ENCODE assay signal across 8 mouse cellular contexts in genomic region chr2:30363773-30364650, GRCm38 (mm10). TPM values are rescaled to one million over a fixed set of nuclear protein-coding genes. Genes with fewer than 3 reads are reported as not detected.
A peak's percentile ranks its signal among the peaks of the same experiment; 100 is the strongest.
DNase-seq lines count a peak whose midpoint lies in the region; ATAC-seq and TF ChIP-seq lines count a peak whose summit lies in the region.

TSS of gene Miga2 (plus strand) at chr2:30364233.

- H3K79me2 ChIP-seq in MEL (ENCODE audit: control insufficient read depth, insufficient read depth, low read length, poor library complexity) = peaks cover 15% of the 10 kb centered on the region

- peak; percentile 99 for ATAC-seq in forebrain, postnatal 0 days
- ATAC-seq in lung, embryonic 15.5 days (ENCODE audit: borderline replicate concordance, extremely low read depth, low FRiP score, low TSS enrichment) = peak; percentile 99

- peak within 1 kb of the TSS; percentile 84 to 94 for H3K4me3 ChIP-seq in MEL (ENCODE audit: control insufficient read depth in 1 of 2, insufficient read depth in 1 of 2, low read depth in 2 of 2, low read length in 2 of 2)
- H3K4me3 ChIP-seq in cerebellum, adult 2 months (replicated peaks; ENCODE audit: insufficient read depth, low read depth, low read length) = peak within 1 kb of the TSS; percentile 96
- H3K4me3 ChIP-seq in forebrain, postnatal 0 days (ENCODE audit: low read depth, low read length) = peak within 1 kb of the TSS; percentile 64
- peak within 1 kb of the TSS; percentile 88 for H3K4me3 ChIP-seq in lung, embryonic 15.5 days

- peak; percentile 32 to 70; a peak in 2 of 4 replicates for TF ChIP-seq POLR2A in MEL (IDR thresholded peaks at IDR 0.05; ENCODE audit: control insufficient read depth in 1 of 2, insufficient read depth in 1 of 2, low read depth in 1 of 2, low read length in 2 of 2, poor library complexity in 1 of 2)
- peak; percentile 72 for TF ChIP-seq POLR2A in cerebellum, adult 2 months (IDR thresholded peaks at IDR 0.05; ENCODE audit: borderline replicate concordance, insufficient read depth, low read length)

- H3K27ac ChIP-seq in MEL (ENCODE audit: control insufficient read depth, low read depth, low read length) = peak within 1 kb of the TSS; percentile 14; the same call in 1 of the 2 replicates
- peak within 1 kb of the TSS; percentile 38 for H3K27ac ChIP-seq in cerebellum, adult 2 months (ENCODE audit: insufficient read depth, low read length)
- 0 out of 2 replicates have a peak within 1 kb of the TSS, but pooled peaks have one; percentile 6 for H3K27ac ChIP-seq in forebrain, postnatal 0 days (ENCODE audit: low read depth, low read length)
- peak within 1 kb of the TSS; percentile 79 for H3K27ac ChIP-seq in lung, embryonic 15.5 days

- TF ChIP-seq RAD21 in MEL (IDR thresholded peaks at IDR 0.05; ENCODE audit: low read depth, low read length) = no peak

- no peaks in the 10 kb centered on the region for H3K9me3 ChIP-seq in MEL (replicated peaks; ENCODE audit: insufficient read depth, low read length)
- no peaks in the 10 kb centered on the region for H3K9me3 ChIP-seq in forebrain, postnatal 0 days (ENCODE audit: low read length)
- no peaks in the 10 kb centered on the region for H3K9me3 ChIP-seq in lung, embryonic 15.5 days

- TF ChIP-seq CTCF in MEL (IDR thresholded peaks at IDR 0.05 in 2 of 3, conservative IDR thresholded peaks at IDR 0.05 in 1 of 3; ENCODE audit: control insufficient read depth in 1 of 3, insufficient read depth in 1 of 3, low read depth in 2 of 3, low read length in 3 of 3, poor library complexity in 1 of 3, severe bottlenecking in 1 of 3) = no peak
- TF ChIP-seq CTCF in cerebellum, adult 2 months (IDR thresholded peaks at IDR 0.05; ENCODE audit: borderline replicate concordance, insufficient read depth, low read depth, low read length) = no peak
- TF ChIP-seq CTCF in forebrain, postnatal 0 days (IDR thresholded peaks at IDR 0.05; ENCODE audit: low read depth) = no peak

- peak within 1 kb of the TSS; percentile 82 for H3K9ac ChIP-seq in MEL (ENCODE audit: control insufficient read depth, low read depth, low read length, poor library complexity, severe bottlenecking)
- H3K9ac ChIP-seq in forebrain, postnatal 0 days = peak within 1 kb of the TSS; percentile 65
- peak within 1 kb of the TSS; percentile 89 for H3K9ac ChIP-seq in lung, embryonic 15.5 days

- H3K36me3 ChIP-seq in MEL (ENCODE audit: control insufficient read depth in 1 of 2, insufficient read depth in 2 of 2, low read length in 2 of 2) = peaks cover 0 to 3% of the 10 kb centered on the region in 2 experiments; a peak in 2 of 4 replicates
- peaks cover 19% of the 10 kb centered on the region for H3K36me3 ChIP-seq in forebrain, postnatal 0 days (ENCODE audit: insufficient read depth)
- peaks cover 12% of the 10 kb centered on the region for H3K36me3 ChIP-seq in lung, embryonic 15.5 days

- DNase-seq in MEL (ENCODE audit: low read depth, low spot score) = peak; percentile 99
- DNase-seq in cerebellum, adult 2 months = peak; percentile 99 to 100
- DNase-seq in forebrain, postnatal 0 days = peak; percentile 99
- DNase-seq in heart, postnatal 4 days = peak; percentile 99
- DNase-seq in layer of hippocampus, adult 8-10 months (ENCODE audit: low spot score in 2 of 2) = peak; percentile 99
- peak; percentile 99 for DNase-seq in ovary, adult 18-20 months (ENCODE audit: low spot score)
- peak; percentile 96 for DNase-seq in thymus, postnatal 0 days (ENCODE audit: low spot score)

- peaks cover 0 to 2% of the 10 kb centered on the region in 2 experiments; a peak in 1 of 4 replicates for H3K4me1 ChIP-seq in MEL (ENCODE audit: control insufficient read depth in 1 of 2, insufficient read depth in 2 of 2, low read length in 2 of 2)
- peaks cover 16% of the 10 kb centered on the region for H3K4me1 ChIP-seq in cerebellum, adult 2 months (ENCODE audit: control insufficient read depth, insufficient read depth, low read length)
- H3K4me1 ChIP-seq in forebrain, postnatal 0 days (ENCODE audit: insufficient read depth) = peaks cover 6% of the 10 kb centered on the region
- H3K4me1 ChIP-seq in lung, embryonic 15.5 days = peaks cover 26% of the 10 kb centered on the region

- under 1% methylated on average over 54 of the region's 54 CpGs for WGBS in cerebellum, adult 2 months
- under 1% methylated on average over 54 of the region's 54 CpGs for WGBS in forebrain, postnatal 0 days
- WGBS in lung, embryonic 15.5 days = under 1% methylated on average over 54 of the region's 54 CpGs

- TF ChIP-seq EP300 in MEL (IDR thresholded peaks at IDR 0.05; ENCODE audit: low read depth in 1 of 2, low read length in 2 of 2) = no peak

- H3K4me2 ChIP-seq in forebrain, postnatal 0 days (ENCODE audit: low read depth) = peak within 1 kb of the TSS; percentile 91
- H3K4me2 ChIP-seq in lung, embryonic 15.5 days = peak within 1 kb of the TSS; percentile 85

- H3K27me3 ChIP-seq in MEL (ENCODE audit: control insufficient read depth in 1 of 2, insufficient read depth in 2 of 2, low read length in 2 of 2) = no peaks in the 10 kb centered on the region
- no peaks in the 10 kb centered on the region for H3K27me3 ChIP-seq in cerebellum, adult 2 months (ENCODE audit: control insufficient read depth, insufficient read depth, low read length)
- H3K27me3 ChIP-seq in forebrain, postnatal 0 days (ENCODE audit: insufficient read depth, low read length) = no peaks in the 10 kb centered on the region
- no peaks in the 10 kb centered on the region for H3K27me3 ChIP-seq in lung, embryonic 15.5 days

TF ChIP-seq in MEL, 35 proteins besides CTCF, POLR2A, EP300 and RAD21:
- TF ChIP-seq ZMIZ1 (IDR thresholded peaks at IDR 0.05; ENCODE audit: low read depth, low read length) (0 out of 2 replicates have a peak, but pooled peaks have one; percentile 66), KAT2A (conservative IDR thresholded peaks at IDR 0.05; ENCODE audit: low read depth, low read length) (peak; percentile 55), ETS1 (IDR thresholded peaks at IDR 0.05; ENCODE audit: low read depth, low read length) (peak; percentile 14; the same call in 1 of the 2 replicates), MYC (IDR thresholded peaks at IDR 0.05; ENCODE audit: low read depth, low read length) (peak; percentile 67), JUND (IDR thresholded peaks at IDR 0.05; ENCODE audit: low read depth, low read length) (no peak), TBP (IDR thresholded peaks at IDR 0.05; ENCODE audit: low read depth, low read length) (peak; percentile 56; the same call in 1 of the 2 replicates), SIN3A (IDR thresholded peaks at IDR 0.05; ENCODE audit: low read length) (peak; percentile 92), CHD2 (IDR thresholded peaks at IDR 0.05; ENCODE audit: low read length) (peak; percentile 29; the same call in 1 of the 2 replicates), ELF1 (IDR thresholded peaks at IDR 0.05; ENCODE audit: low read depth, low read length) (no peak; the same call in 1 of the 2 replicates), NRF1 (IDR thresholded peaks at IDR 0.05; ENCODE audit: insufficient read depth, low read depth, low read length, poor library complexity, severe bottlenecking) (peak; percentile 38; the same call in 1 of the 2 replicates), POLR2AphosphoS5 (IDR thresholded peaks at IDR 0.05; ENCODE audit: borderline replicate concordance, low read depth, low read length) (no peak), USF2 (IDR thresholded peaks at IDR 0.05; ENCODE audit: borderline replicate concordance in 1 of 2, insufficient read depth in 1 of 2, low read depth in 1 of 2, low read length in 2 of 2) (no peak), NELFE (IDR thresholded peaks at IDR 0.05; ENCODE audit: low read depth, low read length) (peak; percentile 71), ZC3H11A (IDR thresholded peaks at IDR 0.05; ENCODE audit: low read depth, low read length) (no peak), TCF12 (IDR thresholded peaks at IDR 0.05; ENCODE audit: low read depth, low read length) (peak; percentile 3; the same call in 1 of the 2 replicates), TAL1 (IDR thresholded peaks at IDR 0.05; ENCODE audit: low read length) (no peak), MXI1 (IDR thresholded peaks at IDR 0.05; ENCODE audit: low read depth, low read length) (peak; percentile 92), MAZ (IDR thresholded peaks at IDR 0.05; ENCODE audit: low read depth, low read length) (no peak), BHLHE40 (IDR thresholded peaks at IDR 0.05; ENCODE audit: borderline replicate concordance, low read depth, low read length) (no peak), ZNF384 (IDR thresholded peaks at IDR 0.05; ENCODE audit: low read depth, low read length) (peak; percentile 97), USF1 (IDR thresholded peaks at IDR 0.05; ENCODE audit: low read depth, low read length) (peak; percentile 30; the same call in 1 of the 2 replicates), HCFC1 (IDR thresholded peaks at IDR 0.05; ENCODE audit: low read depth, low read length) (peak; percentile 84), POLR2AphosphoS2 (IDR thresholded peaks at IDR 0.05; ENCODE audit: low read length) (peak; percentile 64; the same call in 1 of the 2 replicates), MAX (IDR thresholded peaks at IDR 0.05; ENCODE audit: low read length) (peak; percentile 73)

RNA-seq across cellular contexts. Expression of gene Miga2, which starts in this region (rescaled TPM):
- total RNA-seq in MEL (2012; rRNA removed) = 15.3 and 25.8 TPM in 2 replicates
- polyA plus RNA-seq in MEL (2012; ENCODE audit: insufficient read depth in 1 of 2, insufficient read length in 2 of 2, low read depth in 1 of 2, low replicate concordance in 2 of 2, missing spikeins in 1 of 2) = 10 to 100 TPM in 1 of 2 experiments, not detected in 1; 20.3 TPM
- 108 and 114 TPM in 2 replicates for polyA plus RNA-seq in cerebellum, adult 2 months (2012; rRNA removed)
- total RNA-seq in forebrain, postnatal 0 days (2014; rRNA removed) = 57.4 and 70.8 TPM in 2 replicates
- 24.4 and 28.6 TPM in 2 replicates for polyA plus RNA-seq in forebrain, postnatal 0 days (2015; fragmentation: Nextera tagmentation; extraction: Ambion mirVana)
- total RNA-seq in heart, postnatal 4 days (2021) = 10 to 100 TPM; 52.4 to 63.5 TPM
- total RNA-seq in layer of hippocampus, adult 8-10 months (2022) = 100 to 1,000 TPM; 104 to 146 (median 121) TPM
- polyA plus RNA-seq in lung, embryonic 15.5 days (2015; fragmentation: Nextera tagmentation; extraction: Ambion mirVana) = 21.2 and 24.2 TPM in 2 replicates
- polyA plus RNA-seq in thymus, postnatal 0 days (2015; fragmentation: Nextera tagmentation; extraction: Ambion mirVana) = 7.6 and 10.6 TPM in 2 replicates

Comparison
In these comparisons a context has a peak if more than half of its experiments do, and no peak if none do; other contexts are left out.
1. Peak in every context shown above with its lines: DNase-seq, ATAC-seq, H3K4me3 ChIP-seq and H3K27ac ChIP-seq.
2. H3K27ac ChIP-seq: peak in every context shown above with its lines; median percentile 79 in lung, embryonic 15.5 days; 38 in cerebellum, adult 2 months; 14 in MEL; 6 in forebrain, postnatal 0 days.